Mouse (Mus musculus) heart, embryonic 11.5 days (tissue): ENCODE measurements around the gene Macrod2. TPM values are rescaled to one million over a fixed set of nuclear protein-coding genes. Genes with fewer than 3 reads are reported as not detected.

Experiments
- ATAC-seq: fragments of 200-750 bp; cut with Nextera tagmentation; replicated peaks from 2 replicates; pipeline ENCODE4 v1.8.0; 2017; ENCODE audit warnings: moderate library complexity; ENCODE audit not compliant: insufficient number of reproducible peaks, low FRiP score, low TSS enrichment
- H3K27ac ChIP-seq: fragments of 300-500 bp; sonication (generic); 2 replicates; pipeline ENCODE4 v1.5.1; 2014; ENCODE audit warnings: mild to moderate bottlenecking, low read depth, low read length
- H3K27me3 ChIP-seq: fragments of 300-500 bp; sonication (generic); 2 replicates; pipeline ENCODE4 v1.6.1; 2014; ENCODE audit warnings: mild to moderate bottlenecking, low read length, mixed read lengths; ENCODE audit not compliant: control insufficient read depth, insufficient read depth
- H3K36me3 ChIP-seq: fragments of 300-500 bp; sonication (generic); 2 replicates; pipeline ENCODE4 v1.6.1; 2014; ENCODE audit warnings: mild to moderate bottlenecking, low read length, moderate library complexity, mixed read lengths; ENCODE audit not compliant: control insufficient read depth, insufficient read depth
- H3K4me1 ChIP-seq: fragments of 300-500 bp; sonication (generic); 2 replicates; pipeline ENCODE4 v1.6.1; 2014; ENCODE audit warnings: low read length; ENCODE audit not compliant: control insufficient read depth, insufficient read depth
- H3K4me2 ChIP-seq: fragments of 300-500 bp; sonication (generic); 2 replicates; pipeline ENCODE4 v1.6.1; 2014; ENCODE audit warnings: mild to moderate bottlenecking, moderate library complexity
- H3K4me3 ChIP-seq: fragments of 300-500 bp; sonication (generic); 2 replicates; pipeline ENCODE4 v1.5.1; 2014; ENCODE audit warnings: low read depth, low read length
- H3K9ac ChIP-seq: fragments of 300-500 bp; sonication (generic); 2 replicates; pipeline ENCODE4 v1.6.1; 2014; ENCODE audit warnings: mild to moderate bottlenecking, low read depth, low read length, moderate library complexity
- H3K9me3 ChIP-seq: fragments of 300-500 bp; sonication (generic); replicated peaks from 2 replicates; pipeline ENCODE4 v1.6.1; 2016; ENCODE audit warnings: low read length; ENCODE audit not compliant: control insufficient read depth
- WGBS: fragments of 180-500 bp; shearing (Covaris S2); extraction: QIAGEN DNeasy Blood & Tissue Kit; methylation state at CpG from one replicate; pipeline ENCODE4 v1.1.7; 2014; ENCODE audit not compliant: insufficient replicate concordance; 5-methylcytosine and 5-hydroxymethylcytosine counted together
- polyA plus RNA-seq: library from polyadenylated mRNA; unstranded; fragments of >200 nt; fragmentation: Nextera tagmentation; extraction: Ambion mirVana; gene quantifications from 2 replicates; pipeline ENCODE4 v1.2.1, GENCODE M21; 2014

The Macrod2 gene
- polyA plus RNA-seq, 1 experiment from 2014 or later: 20.5 TPM

GRCm38 (mm10) chr2:141897951-141898350 is 1502.8 kb downstream of the Macrod2 start:
- H3K36me3 ChIP-seq: no peaks in the 10 kb centered on the region
- H3K9me3 ChIP-seq: no peaks in the 10 kb centered on the region
- no peak overlapping the region for H3K9ac ChIP-seq
- no peak for ATAC-seq
- H3K4me2 ChIP-seq: no peak overlapping the region
- H3K27me3 ChIP-seq: no peaks in the 10 kb centered on the region
- no peak overlapping the region for H3K27ac ChIP-seq
- H3K4me3 ChIP-seq: no peak overlapping the region
- no peaks in the 10 kb centered on the region for H3K4me1 ChIP-seq

- 82% methylated on average over 6 of the region's 6 CpGs for WGBS
- ATAC-seq: no peak
- H3K9ac ChIP-seq: no peak overlapping the region
- no peak overlapping the region for H3K4me3 ChIP-seq
- H3K27ac ChIP-seq: no peak overlapping the region
- no peak overlapping the region for H3K4me2 ChIP-seq
- H3K9me3 ChIP-seq: no peaks in the 10 kb centered on the region
- no peaks in the 10 kb centered on the region for H3K4me1 ChIP-seq
- H3K27me3 ChIP-seq: no peaks in the 10 kb centered on the region
- no peaks in the 10 kb centered on the region for H3K36me3 ChIP-seq
Measured at GRCm38 (mm10) chr2:141911831-141912447, 1516.8 kb downstream of the Macrod2 start.

- Histone ChIP-seq H3K27ac (no peak overlapping the region), H3K9ac (no peak overlapping the region), H3K36me3 (no peaks in the 10 kb centered on the region), H3K4me2 (no peak overlapping the region), H3K4me1 (no peaks in the 10 kb centered on the region), H3K27me3 (no peaks in the 10 kb centered on the region), H3K9me3 (no peaks in the 10 kb centered on the region), H3K4me3 (no peak overlapping the region)
- WGBS: 43% methylated on average over 3 of the region's 3 CpGs
- ATAC-seq: no peak
Measured at GRCm38 (mm10) chr2:141913486-141913885, 1518.4 kb downstream of the Macrod2 start.

- Histone ChIP-seq H3K4me3 (no peak overlapping the region), H3K36me3 (no peaks in the 10 kb centered on the region), H3K27me3 (no peaks in the 10 kb centered on the region), H3K27ac (no peak overlapping the region), H3K9ac (no peak overlapping the region), H3K9me3 (no peaks in the 10 kb centered on the region), H3K4me2 (no peak overlapping the region), H3K4me1 (no peaks in the 10 kb centered on the region)
- ATAC-seq: no peak
- 79% methylated on average over 6 of the region's 6 CpGs for WGBS
Measured at GRCm38 (mm10) chr2:141913894-141914293, 1518.8 kb downstream of the Macrod2 start.

- H3K9me3 ChIP-seq: no peaks in the 10 kb centered on the region
- no peak overlapping the region for H3K9ac ChIP-seq
- H3K4me1 ChIP-seq: no peaks in the 10 kb centered on the region
- no peak overlapping the region for H3K27ac ChIP-seq
- H3K4me2 ChIP-seq: no peak overlapping the region
- H3K27me3 ChIP-seq: no peaks in the 10 kb centered on the region
- H3K36me3 ChIP-seq: no peaks in the 10 kb centered on the region
- 76% methylated on average over 2 of the region's 2 CpGs for WGBS
- no peak overlapping the region for H3K4me3 ChIP-seq
- no peak for ATAC-seq
Measured at GRCm38 (mm10) chr2:141920377-141920992, 1525.4 kb downstream of the Macrod2 start.

GRCm38 (mm10) chr2:141935130-141935529 is 1540.0 kb downstream of the Macrod2 start:
- H3K27ac ChIP-seq: no peak overlapping the region
- no peaks in the 10 kb centered on the region for H3K9me3 ChIP-seq
- no peaks in the 10 kb centered on the region for H3K36me3 ChIP-seq
- H3K4me1 ChIP-seq: no peaks in the 10 kb centered on the region
- 78% methylated on average over 2 of the region's 2 CpGs for WGBS
- no peak overlapping the region for H3K9ac ChIP-seq
- no peak for ATAC-seq
- H3K27me3 ChIP-seq: no peaks in the 10 kb centered on the region
- H3K4me3 ChIP-seq: no peak overlapping the region
- H3K4me2 ChIP-seq: no peak overlapping the region

GRCm38 (mm10) chr2:141954795-141955194 is 1559.7 kb downstream of the Macrod2 start:
- Histone ChIP-seq H3K27ac (no peak overlapping the region), H3K9ac (no peak overlapping the region), H3K4me2 (no peak overlapping the region), H3K27me3 (no peaks in the 10 kb centered on the region), H3K36me3 (no peaks in the 10 kb centered on the region), H3K4me1 (no peaks in the 10 kb centered on the region), H3K4me3 (no peak overlapping the region), H3K9me3 (no peaks in the 10 kb centered on the region)
- WGBS: 65% methylated on average over 1 of the region's 1 CpGs
- ATAC-seq: no peak

- WGBS: 48% methylated on average over 3 of the region's 3 CpGs
- no peak for ATAC-seq
Measured at GRCm38 (mm10) chr2:141955197-141955596, 1560.1 kb downstream of the Macrod2 start.

GRCm38 (mm10) chr2:141962868-141963267 is 1567.8 kb downstream of the Macrod2 start:
- no peak overlapping the region for H3K4me3 ChIP-seq
- no peak for ATAC-seq
- no peaks in the 10 kb centered on the region for H3K9me3 ChIP-seq
- H3K4me2 ChIP-seq: no peak overlapping the region
- 51% methylated on average over 1 of the region's 1 CpGs for WGBS
- H3K36me3 ChIP-seq: no peaks in the 10 kb centered on the region
- no peak overlapping the region for H3K9ac ChIP-seq
- no peak overlapping the region for H3K27ac ChIP-seq
- no peaks in the 10 kb centered on the region for H3K27me3 ChIP-seq
- no peaks in the 10 kb centered on the region for H3K4me1 ChIP-seq

More at GRCm38 (mm10) chr2:141955197-141955596, 1560.1 kb downstream of the Macrod2 start:
- H3K4me2 ChIP-seq: no peak overlapping the region
- H3K27me3 ChIP-seq: no peaks in the 10 kb centered on the region
- no peak overlapping the region for H3K4me3 ChIP-seq
- H3K9ac ChIP-seq: no peak overlapping the region
- H3K27ac ChIP-seq: no peak overlapping the region
- no peaks in the 10 kb centered on the region for H3K9me3 ChIP-seq
- H3K4me1 ChIP-seq: no peaks in the 10 kb centered on the region
- no peaks in the 10 kb centered on the region for H3K36me3 ChIP-seq
